Mouse (Mus musculus) small intestine, adult 2 months (tissue): ENCODE measurements around the gene G3bp2.

Experiments used
- CTCF ChIP-seq: fragments of 200-500 bp; IDR thresholded peaks from 2 replicates; pipeline ENCODE4 v1.5.1; 2012; ENCODE audit warnings: low read depth, mild to moderate bottlenecking, control low read depth, inconsistent platforms, low read length, moderate library complexity, mixed read lengths; ENCODE audit not compliant: insufficient replicate concordance, insufficient read length; ENCODE audit errors: extremely low read depth
- POLR2A ChIP-seq: fragments of 200-500 bp; IDR thresholded peaks from 2 replicates; pipeline ENCODE4 v1.6.1; 2012; ENCODE audit warnings: low read depth, mild to moderate bottlenecking, control low read depth, inconsistent platforms, low read length, moderate library complexity

DNA sequence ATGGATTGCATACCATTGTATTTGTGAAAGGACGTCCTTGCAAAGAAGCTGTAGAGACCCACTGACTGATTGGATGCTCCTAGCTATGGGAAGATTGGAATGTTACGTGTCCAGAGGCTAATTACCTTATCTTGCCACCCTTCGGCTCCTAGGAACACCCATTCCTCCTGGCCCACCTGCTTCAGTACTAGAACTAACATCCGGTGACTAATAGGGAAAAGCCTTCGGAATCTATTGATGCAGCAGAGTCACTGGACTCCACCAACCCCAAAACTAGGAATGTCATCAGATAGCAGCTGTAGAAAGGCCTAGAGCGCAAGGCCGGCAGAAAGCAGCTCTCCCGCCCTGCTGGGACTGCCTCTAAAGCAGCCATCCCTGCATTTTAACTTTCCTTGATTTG is 18.1 kb upstream of the G3bp2 start:
- no peak for TF ChIP-seq POLR2A
- TF ChIP-seq CTCF, result no peak
